Mouse (Mus musculus): ENCODE measurements around the gene Pfn3. TPM values are rescaled to one million over a fixed set of nuclear protein-coding genes. Genes with fewer than 3 reads are reported as not detected.

Pfn3 gene
- total RNA-seq (2021) = not detected

DNA sequence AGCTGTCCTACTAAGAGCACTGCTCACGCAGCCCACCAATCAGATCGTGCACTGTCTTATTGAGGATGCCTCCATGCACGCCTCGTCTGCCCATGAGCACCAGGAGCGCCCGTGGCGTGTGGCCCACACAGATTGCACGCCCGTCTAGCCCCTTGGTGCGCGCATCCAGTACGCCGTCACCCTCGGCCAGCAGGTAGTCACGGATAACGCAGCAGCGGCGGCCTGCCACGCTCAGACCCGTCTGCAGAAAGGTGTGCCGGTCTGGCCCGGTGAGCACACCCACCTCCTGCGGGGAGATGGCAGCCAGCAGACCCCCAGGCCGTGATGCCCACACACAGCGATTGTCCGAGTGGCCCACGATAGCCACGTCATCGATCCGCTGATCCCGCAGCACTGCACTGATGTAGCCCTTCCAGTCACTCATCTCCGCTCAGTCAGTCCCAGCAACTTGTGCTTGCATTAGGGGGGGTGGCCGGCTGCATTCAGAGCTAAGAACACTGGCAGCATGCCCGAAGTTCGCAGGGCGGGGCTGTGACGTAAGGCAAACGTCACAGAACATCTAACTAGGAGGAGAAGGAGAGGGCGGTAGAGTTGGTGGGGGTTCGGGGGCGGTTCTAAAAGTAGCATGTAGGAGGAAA lies at the start of gene Pfn3:
Pfn3 (minus strand) TSS at position 490 of the 638 bp plus-strand sequence.
- intact Hi-C loops (cut with DNase I) = no loop called here
- DNase-seq (ENCODE audit: low spot score in 2 of 2) = peak; percentile 72 to 93

DNA sequence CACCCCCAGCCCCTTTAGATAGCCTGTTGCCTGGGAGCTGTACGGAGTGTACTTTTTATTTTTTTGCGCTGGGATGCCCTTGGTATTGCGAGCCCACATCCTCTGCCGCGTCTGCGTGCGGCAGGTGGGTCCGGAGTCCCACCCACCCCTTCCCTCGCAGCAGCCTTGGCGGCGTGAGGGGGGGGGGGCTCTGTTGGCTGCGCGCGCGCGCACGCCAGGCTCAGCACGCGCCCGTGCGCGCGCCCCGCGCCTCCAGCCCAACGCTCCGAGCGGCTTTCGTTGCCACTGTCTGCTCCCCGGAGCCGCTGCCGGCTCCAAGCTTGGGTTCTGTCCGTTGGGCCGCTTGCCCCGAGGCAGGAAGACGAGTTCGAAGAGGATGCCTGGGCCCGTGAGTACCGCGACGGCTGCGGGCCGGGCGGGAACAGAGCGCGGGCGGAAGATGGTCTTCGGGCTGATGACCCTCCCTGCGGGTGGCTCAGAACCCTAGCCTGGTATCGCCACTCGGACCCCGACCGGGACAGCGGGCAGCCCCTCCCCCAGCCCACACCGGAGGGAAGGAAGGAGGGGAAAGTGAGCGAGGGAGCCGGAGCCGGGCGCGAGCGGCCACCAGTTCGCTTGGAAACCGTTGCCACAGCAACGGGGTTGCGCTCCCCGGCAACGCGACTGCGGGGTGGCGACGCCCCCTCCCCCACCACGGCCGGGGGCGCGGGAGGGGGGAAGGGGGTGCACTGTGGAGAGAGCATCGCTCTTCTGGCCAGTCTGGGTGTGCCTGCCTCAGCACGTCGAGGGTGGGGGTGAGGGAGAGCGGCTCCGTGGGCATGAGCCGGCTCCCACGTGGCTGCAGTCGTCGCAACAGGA lies 49.2 kb upstream of the Pfn3 start, which contains the start of gene Prr7:
Prr7 (plus strand) TSS at position 241 of the 858 bp plus-strand sequence.
- intact Hi-C loops (cut with DNase I) = loop anchor here (2.0 kb wide), 1 partner anchor 19 kb away; the partner anchor contains the start of gene Grk6
- peak; percentile 73 to 82 for DNase-seq (ENCODE audit: low spot score in 2 of 2)

DNA sequence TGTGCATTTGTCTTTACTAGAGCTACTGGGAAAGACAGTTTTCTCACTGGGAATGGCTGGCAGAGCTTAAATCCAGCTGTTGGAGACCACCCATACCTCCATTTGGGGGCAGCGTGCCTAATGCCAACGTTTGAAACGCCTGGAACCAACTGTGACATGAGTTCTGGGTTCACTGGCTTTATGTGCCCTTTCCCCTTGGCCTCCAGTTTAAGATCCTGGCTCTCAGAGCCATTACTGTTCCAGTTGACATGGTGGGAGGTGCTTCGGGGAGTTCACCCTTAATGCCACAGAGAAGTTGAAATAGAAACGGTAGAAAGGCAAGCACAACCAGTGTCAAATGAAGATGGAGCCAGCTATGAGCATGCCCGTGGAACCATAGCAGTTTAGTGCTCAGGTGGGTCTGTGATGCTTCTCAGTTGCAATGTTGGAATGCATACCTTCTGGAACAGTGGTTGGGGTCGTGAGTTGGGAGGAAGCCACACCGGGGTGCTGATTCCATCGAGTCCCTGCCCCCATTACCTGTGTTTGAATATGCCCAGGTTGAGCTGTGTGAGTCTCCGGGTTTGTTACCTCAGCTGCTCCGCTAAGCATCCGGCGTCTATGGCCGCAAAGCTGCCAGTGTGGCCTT lies 48.5 kb upstream of the Pfn3 start:
- DNase-seq (ENCODE audit: low spot score in 2 of 2) = peak in 1 of 2 experiments; percentile 35

DNA sequence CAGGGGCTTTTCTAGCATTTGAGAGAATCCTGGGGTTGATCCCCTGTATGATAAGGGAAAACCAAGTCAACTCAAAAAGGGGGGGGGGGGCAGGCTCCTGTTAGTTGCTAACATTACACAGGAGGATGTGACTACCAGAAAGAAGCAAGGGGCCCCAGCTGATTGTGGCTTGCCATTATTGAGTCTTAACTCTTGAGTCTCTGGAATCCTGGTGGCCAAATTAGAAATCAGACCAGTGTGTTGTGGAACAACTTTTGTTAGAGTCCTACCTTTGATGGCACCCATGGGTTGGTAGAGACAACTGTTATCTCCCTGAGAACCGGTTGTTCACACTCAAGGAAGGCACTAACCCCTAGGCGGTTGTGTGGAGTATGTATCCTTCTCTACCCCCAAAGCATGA lies 47.9 kb upstream of the Pfn3 start:
- no peak for DNase-seq (ENCODE audit: low spot score in 2 of 2)
- intact Hi-C loops (cut with DNase I) = no loop called here

More for the DNA sequence above, 48.5 kb upstream of the Pfn3 start:
- intact Hi-C loops (cut with DNase I) = loop anchor here (2.0 kb wide), 1 partner anchor 19 kb away; the partner anchor contains the start of gene Grk6

DNA sequence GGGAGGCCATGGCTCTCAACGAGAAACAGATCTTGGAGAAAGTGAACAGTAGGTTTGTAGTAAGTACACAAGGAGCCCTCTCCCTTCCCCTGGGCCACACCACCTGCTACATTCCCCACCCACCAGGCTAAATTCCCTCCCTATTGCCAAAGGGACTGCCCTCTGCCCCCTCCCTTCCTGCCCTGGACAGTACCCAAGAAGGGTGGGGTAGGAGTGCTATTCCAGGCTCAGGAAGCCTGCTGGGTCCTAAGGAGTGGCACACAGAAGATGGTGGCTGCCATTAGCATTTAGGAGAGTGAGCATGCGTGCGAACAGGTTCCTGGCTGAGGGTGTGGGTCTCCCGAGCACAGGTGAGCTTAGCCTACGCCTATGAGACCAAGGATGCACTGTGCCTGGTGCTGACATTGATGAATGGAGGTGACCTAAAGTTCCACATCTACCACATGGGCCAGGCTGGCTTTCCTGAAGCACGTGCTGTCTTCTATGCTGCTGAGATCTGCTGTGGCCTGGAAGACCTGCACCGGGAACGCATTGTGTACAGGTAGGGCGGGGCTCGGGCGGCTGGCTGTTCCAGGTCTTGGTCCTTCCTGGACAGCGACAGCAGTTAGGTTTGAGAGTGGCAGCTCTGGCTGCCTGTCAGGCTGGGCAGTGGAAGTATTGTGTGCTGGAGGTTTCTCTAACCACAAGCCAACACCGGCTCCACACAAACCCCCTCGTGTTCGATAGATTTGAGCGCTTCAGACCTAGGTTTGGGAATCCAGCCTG lies 36.9 kb upstream of the Pfn3 start:
- no peak for DNase-seq (ENCODE audit: low spot score in 2 of 2)
- intact Hi-C loops (cut with DNase I) = no loop called here

DNA sequence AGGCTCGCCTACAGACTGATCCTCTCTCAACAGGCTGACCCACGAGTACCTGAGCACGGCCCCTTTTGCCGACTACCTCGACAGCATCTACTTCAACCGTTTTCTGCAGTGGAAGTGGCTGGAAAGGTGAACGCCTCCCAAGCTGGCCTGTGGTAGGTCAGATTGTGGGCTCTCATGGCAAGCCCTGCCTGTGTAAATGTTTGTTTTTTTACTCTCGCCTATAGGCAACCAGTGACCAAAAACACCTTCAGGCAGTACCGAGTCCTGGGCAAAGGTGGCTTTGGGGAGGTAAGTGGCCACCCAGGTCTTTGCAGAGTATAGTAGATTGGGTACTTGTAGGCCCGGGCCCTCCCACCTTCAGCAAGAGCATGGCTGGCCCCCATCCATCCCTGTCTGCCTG lies 36.3 kb upstream of the Pfn3 start:
- no peak for DNase-seq (ENCODE audit: low spot score in 2 of 2)
- intact Hi-C loops (cut with DNase I) = no loop called here

DNA sequence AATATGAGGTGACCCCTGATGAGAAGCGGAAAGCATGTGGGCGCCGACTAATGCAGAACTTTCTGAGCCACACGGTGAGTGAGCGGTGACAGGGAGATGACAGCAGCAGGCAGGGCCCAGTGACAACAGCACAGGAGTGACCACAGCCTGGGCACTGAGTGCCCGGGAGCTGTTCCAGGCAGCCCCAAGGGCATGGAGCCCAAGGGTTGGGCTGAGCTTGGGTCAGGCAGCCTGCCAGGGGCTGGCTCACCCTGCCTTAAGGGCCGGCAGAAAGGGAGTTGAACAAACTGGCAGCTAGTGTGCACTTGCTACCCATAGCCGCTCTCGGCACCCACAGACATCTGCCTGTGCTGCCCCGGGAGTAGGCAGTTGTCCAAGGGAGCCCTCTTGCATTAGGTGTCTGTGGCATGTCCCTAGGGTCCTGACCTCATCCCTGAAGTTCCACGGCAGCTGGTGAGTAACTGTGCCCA lies 35.5 kb upstream of the Pfn3 start:
- intact Hi-C loops (cut with DNase I) = no loop called here
- DNase-seq (ENCODE audit: low spot score in 2 of 2) = peak in 1 of 2 experiments; percentile 45

DNA sequence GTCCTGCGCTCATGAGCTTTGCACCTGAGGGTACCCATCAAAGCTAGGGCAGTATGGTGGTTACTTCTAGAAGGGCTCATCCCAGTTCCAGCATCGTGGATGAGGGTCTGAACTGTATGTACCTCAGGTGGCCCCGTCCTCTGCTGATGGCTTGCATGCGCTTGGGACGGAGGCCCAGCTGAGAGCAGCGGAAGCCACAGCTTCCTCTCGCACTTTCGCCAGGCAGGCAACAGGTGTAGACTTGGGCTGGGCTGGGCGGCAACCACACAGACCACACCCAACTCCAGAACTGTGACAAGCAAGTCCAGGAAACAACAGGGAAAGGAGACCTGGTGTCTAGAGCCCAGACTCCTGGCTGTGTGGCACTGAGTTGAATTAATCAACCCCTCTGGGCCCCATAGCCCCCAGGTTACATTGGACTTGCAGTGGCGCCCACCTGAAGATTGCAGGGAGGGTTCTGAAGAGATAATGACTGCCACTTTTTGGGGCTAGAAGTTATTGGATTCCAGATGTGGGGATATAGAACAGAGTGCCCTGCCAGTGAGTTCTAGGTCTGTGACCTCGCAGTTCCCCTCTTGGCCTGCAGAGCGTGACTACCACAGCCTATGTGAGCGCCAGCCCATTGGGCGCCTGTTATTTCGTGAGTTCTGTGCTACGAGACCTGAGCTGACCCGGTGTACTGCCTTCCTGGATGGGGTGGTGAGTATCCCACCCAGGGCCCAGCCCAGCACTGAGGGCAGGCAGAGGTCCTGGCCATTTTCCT lies 34.8 kb upstream of the Pfn3 start:
- intact Hi-C loops (cut with DNase I) = no loop called here
- DNase-seq (ENCODE audit: low spot score in 2 of 2) = no peak

DNA sequence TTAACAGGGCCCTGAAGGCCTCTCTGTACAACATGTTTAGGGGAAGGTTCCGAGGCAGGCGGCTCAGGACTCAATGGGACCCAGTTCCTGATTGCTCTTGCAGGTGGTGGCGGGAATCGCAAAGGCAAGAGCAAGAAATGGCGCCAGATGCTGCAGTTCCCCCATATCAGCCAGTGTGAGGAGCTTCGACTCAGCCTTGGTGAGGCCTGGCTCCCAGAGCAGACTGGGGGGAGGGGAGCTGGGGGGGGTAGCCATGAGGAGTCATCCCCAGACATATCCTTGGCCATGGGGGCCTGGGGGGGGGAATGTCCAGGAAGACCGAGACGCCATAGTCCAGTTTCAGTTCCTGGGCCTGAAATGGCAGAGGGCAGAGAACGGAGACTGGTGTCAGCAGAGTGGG lies 34.2 kb upstream of the Pfn3 start:
- intact Hi-C loops (cut with DNase I) = no loop called here
- no peak for DNase-seq (ENCODE audit: low spot score in 2 of 2)

DNA sequence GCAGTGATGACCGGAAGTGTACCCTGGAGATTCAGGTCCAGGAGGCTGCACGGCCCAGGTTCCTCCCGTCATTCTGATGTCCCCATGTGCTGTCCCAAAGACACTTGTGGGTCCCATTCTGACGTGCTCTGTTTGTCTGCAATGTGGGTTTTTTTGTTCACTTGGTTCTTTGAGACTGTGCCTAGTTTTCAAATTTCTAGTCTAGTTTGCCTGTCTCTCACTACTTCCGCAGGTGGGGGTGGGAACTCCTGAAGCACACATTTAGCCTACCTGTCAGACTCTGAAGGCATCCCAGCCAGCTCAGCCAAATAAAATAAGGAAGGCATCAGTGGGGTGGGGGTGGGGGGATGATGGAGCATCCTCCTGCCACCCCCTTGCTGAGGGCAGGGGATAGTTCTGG lies 33.1 kb upstream of the Pfn3 start:
- intact Hi-C loops (cut with DNase I) = no loop called here

DNA sequence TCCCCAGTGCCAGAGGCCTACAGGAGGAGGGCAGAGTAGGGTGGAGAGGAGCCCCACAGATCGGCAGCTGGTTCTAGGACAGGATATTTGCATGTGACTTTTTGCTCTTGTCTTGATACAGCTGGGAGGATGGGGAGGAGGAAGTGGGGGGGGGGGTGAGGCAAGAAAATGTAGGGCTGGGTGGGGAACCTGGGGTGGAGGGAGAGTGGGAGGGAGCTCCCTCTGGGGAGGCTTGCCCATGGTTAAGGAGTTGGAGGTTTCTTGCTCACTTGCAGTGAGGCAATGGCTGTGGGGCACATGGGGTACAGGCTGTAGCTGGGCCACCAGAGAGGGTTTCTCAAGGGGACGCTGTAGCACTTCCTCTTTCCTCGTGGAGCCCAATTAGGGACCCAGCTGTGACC lies 32.5 kb upstream of the Pfn3 start:
- no peak for DNase-seq (ENCODE audit: low spot score in 2 of 2)
- intact Hi-C loops (cut with DNase I) = no loop called here

More for the DNA sequence above, 33.1 kb upstream of the Pfn3 start:
- no peak for DNase-seq (ENCODE audit: low spot score in 2 of 2)

DNA sequence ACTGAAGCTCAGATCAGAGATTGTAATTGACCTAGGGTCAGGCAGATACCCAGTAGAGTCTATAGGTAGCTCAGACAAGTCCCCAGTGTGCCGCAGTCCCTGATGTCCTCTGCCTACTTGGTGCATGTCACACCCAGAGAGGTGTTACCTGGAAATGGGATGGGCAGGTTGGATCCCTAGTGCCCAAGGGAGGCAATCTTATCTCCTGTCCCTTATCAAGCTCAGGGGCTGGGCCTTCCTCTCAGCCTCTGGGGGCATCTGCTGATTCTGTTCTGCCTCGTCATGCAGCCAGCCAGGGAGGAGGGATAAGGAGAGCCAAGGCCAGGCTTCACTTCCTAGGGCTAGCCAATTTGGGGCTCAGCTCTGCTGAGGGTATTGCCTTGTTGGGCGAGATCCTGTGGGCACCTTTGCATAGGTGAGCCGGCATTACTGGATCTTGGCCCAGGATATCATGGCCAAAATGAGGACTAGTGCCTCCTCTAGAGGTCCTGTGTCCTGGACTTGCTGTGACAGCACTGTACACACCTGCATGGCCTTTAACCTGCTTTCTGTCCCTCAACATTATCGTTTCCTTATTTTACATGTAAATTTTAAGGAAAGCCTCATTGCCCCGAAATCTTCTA lies 31.6 kb upstream of the Pfn3 start:
- intact Hi-C loops (cut with DNase I) = no loop called here
- DNase-seq (ENCODE audit: low spot score in 2 of 2) = no peak

DNA sequence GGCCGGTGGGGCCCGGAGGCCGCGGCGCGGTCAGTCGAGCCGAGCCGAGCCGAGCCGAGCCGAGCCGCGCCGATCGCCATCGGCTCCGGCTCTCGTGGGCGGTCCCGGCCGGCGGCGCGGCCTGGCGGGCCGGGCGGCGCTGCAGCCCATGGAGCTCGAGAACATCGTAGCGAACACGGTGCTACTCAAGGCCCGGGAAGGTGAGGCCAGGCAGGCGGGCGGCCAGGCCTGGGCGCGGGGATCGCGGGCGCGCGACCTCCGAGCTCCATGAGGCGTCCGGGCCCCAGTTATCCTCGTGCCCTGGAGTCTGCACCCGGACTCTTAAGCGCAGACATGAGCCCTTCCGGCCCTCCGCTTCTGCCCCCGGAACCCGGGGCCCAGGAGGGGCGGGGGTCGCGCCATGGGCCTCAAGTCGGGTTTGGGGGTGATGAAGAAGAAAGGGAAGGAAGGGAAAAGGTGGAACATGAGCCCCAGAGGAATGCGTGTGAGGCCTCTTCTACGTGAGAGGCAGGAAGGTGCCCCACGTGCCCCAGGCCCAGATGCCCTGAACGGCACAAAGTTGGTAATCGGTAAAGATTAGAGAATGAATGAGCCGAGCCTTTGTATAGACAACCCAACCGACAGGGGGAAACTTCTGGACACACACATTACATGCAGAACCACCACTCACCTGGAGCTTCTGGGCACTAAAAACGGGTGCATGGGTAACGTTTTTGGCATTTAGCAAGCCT lies 30.5 kb upstream of the Pfn3 start:
- DNase-seq (ENCODE audit: low spot score in 2 of 2) = no peak
- intact Hi-C loops (cut with DNase I) = loop anchor here (2.0 kb wide), 1 partner anchor 19 kb away; the partner anchor contains the start of gene Prr7

DNA sequence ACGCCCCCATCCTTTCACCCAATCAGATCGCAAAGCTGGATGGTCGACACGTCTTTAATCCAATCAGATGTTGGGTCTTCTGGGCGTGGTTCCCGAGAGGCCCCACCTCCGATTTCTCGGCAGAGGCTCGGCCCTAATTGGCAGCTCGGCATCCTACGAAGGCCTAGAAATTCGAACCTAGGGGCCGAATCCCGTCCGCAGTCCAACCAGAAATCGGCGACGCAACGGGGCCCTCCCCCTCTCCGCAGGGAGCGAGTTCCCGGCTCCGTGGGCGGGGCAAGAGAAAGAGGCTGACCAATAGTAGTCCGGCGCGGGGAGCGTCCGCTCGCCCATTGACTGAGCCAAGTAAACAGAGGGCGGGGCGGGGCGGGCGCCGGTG lies 29.9 kb upstream of the Pfn3 start, which contains the start of gene Grk6:
Grk6 (plus strand) TSS at position 136 of the 379 bp plus-strand sequence.
- DNase-seq (ENCODE audit: low spot score in 2 of 2) = peak; percentile 99 to 100
- intact Hi-C loops (cut with DNase I) = loop anchor here (2.0 kb wide), 1 partner anchor 20 kb away; the partner anchor contains the start of gene Prr7

DNA sequence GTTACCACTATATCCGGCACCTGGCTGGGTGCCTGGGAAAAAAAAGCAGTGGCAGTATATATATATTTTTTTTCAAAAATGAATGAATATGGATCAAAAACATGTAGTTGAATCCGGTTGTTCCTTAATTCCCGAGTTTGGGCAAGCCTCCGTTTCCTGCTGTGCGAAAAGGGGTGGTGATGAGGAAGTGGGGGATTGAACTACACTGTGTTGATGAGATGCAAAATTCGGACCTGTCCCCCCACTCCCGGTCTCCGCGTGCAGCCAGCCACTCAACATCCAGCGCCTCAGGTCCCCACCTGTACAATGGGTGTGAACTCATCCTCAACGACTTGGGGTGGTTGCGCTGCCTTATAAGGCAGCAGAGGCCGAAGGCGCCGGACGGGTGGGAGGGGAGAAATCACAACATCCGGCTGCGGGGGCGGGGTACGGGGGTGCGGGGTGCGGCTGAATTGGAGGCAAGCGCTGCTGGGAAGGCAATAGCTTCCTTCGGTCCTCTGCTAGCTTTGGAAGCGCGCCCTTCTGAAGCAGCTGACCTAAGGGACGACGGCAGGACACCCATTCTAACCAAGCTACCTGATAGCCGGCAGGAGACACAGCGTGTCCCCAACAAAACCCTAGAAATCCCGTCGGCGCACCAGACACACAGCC lies 29.4 kb upstream of the Pfn3 start:
- DNase-seq (ENCODE audit: low spot score in 2 of 2) = peak in 1 of 2 experiments; percentile 78

DNA sequence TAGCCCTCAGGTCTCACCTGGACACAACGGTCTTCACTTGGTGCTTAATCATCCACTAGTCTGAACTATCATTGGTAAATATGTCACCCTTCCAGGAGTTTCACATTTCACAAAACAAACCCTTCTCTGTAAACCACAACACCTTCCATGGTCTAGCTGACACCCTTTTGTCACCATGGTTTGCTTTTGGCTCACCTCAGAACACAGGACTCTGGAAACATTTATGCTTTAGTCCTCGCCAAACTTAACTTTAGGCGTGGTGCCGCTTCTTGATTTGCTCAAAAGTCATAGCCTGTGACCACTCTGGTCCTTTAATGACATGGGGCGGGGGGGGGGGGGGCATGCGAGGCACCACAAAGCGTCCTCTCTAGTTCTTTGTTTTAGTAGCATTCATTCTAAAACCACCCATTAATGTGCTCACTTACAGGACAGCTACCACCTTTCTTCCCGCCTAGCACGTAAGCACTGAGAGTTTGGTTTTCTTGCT lies 28.8 kb upstream of the Pfn3 start:
- intact Hi-C loops (cut with DNase I) = loop anchor here (2.0 kb wide), 1 partner anchor 21 kb away; the partner anchor contains the start of gene Prr7
- no peak for DNase-seq (ENCODE audit: low spot score in 2 of 2)

More for the DNA sequence above, 29.4 kb upstream of the Pfn3 start:
- intact Hi-C loops (cut with DNase I) = loop anchor here (2.0 kb wide), 1 partner anchor 20 kb away; the partner anchor contains the start of gene Prr7

All from left cerebral cortex, postnatal 25 days (tissue).